Mouse (Mus musculus): ENCODE results near the gene Ttc16.

Ttc16 gene

DNA sequence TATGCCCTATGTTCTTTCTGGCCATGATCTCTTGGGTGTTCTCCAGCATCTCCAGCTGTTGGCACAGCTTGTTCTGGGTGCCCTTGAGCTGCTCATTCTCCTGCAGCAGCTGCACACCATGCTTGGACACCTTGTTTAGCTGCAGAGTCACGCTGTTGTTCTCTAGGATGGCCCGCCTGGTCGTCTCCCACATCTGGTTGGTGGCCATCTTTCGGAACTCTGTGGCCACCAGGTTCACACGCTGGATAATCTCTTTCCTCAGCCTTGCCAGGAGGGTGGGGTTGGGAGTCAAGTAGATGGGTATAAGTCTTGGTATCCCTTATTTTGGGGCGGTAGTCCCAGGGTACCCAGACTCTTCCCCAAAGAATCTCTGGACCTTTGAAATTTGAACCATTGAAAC is 4.3 kb upstream of the Ttc16 start:
- no peak for DNase-seq (ENCODE audit: low spot score)

DNA sequence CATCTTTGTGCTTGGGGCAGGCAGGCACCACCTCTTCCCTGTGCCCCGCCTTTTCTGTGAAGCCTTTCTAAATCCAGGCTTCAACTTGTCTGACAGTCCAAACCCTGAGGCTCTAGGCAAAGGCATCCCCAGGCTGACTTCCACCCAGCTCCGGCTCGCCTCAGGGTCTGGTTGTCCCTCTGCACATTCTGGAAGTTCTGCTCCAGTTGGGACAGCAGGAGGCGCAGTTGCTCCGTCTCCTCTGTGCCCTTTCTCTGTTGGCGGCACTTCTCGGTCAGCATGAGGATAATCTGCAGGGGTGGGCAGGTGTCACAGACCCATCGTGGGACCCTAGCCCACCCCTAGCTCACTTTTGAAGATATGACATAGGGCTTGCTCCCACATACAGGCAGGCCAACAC is 3.7 kb upstream of the Ttc16 start:
- peak; percentile 24 for DNase-seq (ENCODE audit: low spot score)

DNA sequence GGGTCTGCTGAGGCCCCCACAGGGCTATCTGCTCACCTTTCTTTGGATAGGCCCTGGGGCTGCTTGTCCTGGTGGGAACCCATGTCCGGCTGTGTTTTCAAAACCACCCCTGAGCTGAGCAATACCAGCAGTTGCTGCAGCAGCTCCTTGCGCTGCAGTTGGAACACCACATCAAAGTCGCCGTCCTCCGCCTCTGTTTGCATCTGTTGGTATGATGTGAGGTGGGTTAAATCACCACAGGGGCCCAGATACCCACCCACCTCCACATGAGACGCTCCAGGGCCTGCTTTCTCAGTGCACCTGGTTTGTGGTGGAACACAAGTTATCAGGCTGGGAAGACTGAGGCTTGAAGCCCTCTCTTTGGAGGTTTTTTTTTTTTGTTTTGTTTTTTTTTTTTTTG is 2.6 kb upstream of the Ttc16 start:
- peak; percentile 32 for DNase-seq (ENCODE audit: low spot score)

DNA sequence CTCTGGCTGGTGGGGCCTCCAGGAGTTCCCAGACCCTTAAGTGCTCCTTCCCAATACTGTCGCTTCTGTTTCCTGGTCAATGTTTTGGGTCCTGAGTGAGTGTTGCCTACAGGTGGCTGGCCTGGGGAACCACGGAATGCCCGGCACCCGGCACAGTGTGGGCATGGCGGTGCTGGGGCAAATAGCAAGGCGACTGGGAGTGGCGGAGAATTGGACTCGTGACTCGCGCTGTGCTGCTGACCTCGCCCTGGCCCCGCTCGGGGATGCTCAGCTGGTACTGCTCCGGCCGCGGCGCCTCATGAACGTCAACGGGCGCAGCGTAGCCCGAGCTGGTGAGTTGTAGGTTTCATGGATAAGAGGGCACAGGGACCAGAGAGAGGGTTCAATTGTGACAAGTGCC is 759 bp upstream of the Ttc16 start:
- DNase-seq (ENCODE audit: low spot score) = no peak

GRCm38 (mm10) chr2:32772626-32773279 is 2.7 kb downstream of the Ttc16 start:
- no peak for DNase-seq (ENCODE audit: low spot score)

GRCm38 (mm10) chr2:32771886-32772285 is 3.5 kb downstream of the Ttc16 start:
- DNase-seq (ENCODE audit: low spot score) = no peak

DNA sequence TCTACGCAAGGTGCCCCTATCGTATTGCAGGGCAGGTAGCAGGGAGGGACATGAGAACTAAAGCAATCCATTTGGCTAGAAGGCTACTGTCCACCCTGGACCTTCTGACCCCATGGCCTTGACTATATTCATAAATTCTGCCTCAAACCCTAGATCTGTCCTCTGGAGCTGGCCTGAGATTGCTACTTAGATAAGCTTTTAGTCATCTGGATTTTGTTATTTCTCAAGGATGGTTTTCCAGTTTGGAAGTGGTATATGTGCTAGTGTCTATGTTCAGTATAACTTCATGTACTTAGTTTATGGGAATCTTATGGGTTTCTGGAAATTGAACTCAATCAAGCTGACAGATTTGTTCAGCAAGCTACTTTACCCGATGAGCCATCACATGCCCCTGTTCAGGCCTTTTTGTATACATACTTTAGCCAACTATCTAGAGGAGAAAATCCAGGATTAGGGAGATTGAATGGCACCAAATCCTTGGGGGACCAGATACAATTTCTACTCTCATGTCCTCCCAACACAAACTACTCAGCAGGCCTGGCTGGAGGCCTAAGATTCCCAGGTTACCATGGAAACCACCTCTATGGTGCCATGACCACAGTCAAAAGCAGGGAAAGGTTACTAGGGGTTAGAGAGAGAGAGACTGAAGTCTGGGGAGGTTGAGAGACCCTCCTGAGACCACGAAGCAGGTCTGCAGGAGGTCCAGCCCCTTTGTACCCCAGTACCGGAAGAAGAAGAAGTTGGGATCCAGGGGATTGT is 5.9 kb downstream of the Ttc16 start:
- DNase-seq (ENCODE audit: low spot score) = no peak

GRCm38 (mm10) chr2:32768661-32769285 is 6.7 kb downstream of the Ttc16 start:
- no peak for DNase-seq (ENCODE audit: low spot score)

- no peak for DNase-seq (ENCODE audit: low spot score)
These were observed 8.2 kb downstream of the Ttc16 start for GRCm38 (mm10) chr2:32767241-32767640.

GRCm38 (mm10) chr2:32763353-32763752 is 12.1 kb downstream of the Ttc16 start:
- no peak for DNase-seq (ENCODE audit: low spot score)

DNA sequence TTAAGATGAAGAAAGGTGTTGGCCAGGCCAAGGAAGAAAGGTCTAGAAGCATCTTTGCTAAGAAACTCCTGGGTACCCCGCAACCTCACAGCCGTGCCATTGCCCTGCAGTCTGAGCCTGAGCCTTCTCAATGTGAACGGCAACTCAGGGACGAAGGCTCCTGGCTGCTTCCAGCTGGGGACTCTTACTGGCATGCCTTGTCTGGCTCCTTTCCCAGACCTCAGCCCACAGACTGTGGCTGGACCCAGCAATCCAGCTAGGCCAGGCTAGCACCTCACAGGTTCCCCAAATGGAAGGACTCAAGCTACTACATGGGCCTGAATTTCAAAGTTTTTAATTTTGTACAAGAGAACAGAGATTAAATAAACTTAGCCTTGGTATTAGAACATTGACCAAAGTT is 13.6 kb downstream of the Ttc16 start:
- DNase-seq (ENCODE audit: low spot score) = no peak

DNA sequence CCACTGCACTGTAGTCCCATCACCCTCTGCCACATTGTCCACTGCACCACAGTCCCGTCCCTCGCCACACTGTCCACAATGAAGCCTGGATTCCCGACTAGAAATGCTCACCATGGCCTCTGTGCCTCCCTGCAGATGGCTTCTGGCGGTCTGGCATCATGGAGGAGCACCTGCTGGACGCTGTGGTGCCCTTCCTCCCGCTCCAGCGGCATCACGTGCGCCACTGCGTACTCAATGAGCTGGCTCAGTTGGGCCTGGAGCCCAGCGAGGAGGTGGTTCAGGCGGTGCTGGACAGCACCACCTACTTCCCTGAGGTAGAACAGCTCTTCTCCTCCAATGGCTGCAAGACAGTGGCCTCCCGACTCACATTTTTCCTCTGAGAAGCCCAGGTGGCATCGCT is 14.1 kb downstream of the Ttc16 start:
- DNase-seq (ENCODE audit: low spot score) = no peak

DNA sequence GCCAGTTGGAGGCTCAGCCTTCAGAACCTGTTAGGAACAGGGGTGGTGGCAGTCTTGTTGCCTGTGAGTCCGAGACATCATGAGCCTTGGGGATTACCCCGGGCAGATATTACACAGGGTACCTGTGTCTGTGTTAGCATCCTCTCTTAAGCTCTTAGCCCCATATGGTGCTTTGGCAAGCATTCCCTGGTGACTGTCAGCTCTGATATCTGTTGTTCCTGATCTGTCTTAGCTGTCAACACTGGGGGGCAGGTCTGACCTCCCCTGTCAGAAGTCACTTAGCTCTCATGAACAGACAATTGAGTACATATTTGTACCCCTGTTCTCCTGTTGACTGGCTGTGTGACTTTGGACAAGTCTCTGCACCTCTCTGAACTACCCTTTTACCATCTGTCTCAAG is 16.4 kb downstream of the Ttc16 start:
- DNase-seq (ENCODE audit: low spot score) = no peak

DNA sequence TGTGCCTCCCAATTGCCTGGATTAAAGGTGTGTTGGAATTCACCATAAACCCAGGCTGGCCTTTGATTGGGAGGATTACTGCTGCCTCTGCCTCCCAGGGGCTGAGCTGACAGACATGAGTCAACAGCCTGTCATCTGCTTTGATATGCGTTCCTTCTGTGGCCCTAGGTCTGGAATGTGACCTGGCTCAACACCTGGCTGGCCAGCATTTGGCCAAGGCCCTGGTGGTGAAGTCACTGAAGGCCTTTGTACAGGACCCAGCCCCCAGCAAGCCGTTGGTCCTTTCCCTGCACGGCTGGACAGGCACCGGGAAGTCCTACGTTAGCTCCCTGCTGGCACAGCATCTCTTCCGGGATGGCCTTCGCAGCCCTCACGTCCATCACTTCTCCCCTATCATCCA is 16.9 kb downstream of the Ttc16 start:
- no peak for DNase-seq (ENCODE audit: low spot score)

- peak; percentile 98 for DNase-seq (ENCODE audit: low spot score)
These were observed 18.2 kb downstream of the Ttc16 start, which contains the start of gene Tor2a for GRCm38 (mm10) chr2:32757056-32757845. Gene Tor2a, plus strand, starts transcription at chr2:32757234.

- no peak for DNase-seq (ENCODE audit: low spot score)
These were observed 18.8 kb downstream of the Ttc16 start for GRCm38 (mm10) chr2:32756674-32757055.

GRCm38 (mm10) chr2:32752181-32752580 is 23.3 kb downstream of the Ttc16 start:
- no peak for DNase-seq (ENCODE audit: low spot score)

- DNase-seq (ENCODE audit: low spot score) = no peak
These were observed 23.8 kb downstream of the Ttc16 start for GRCm38 (mm10) chr2:32751665-32752033.

DNA sequence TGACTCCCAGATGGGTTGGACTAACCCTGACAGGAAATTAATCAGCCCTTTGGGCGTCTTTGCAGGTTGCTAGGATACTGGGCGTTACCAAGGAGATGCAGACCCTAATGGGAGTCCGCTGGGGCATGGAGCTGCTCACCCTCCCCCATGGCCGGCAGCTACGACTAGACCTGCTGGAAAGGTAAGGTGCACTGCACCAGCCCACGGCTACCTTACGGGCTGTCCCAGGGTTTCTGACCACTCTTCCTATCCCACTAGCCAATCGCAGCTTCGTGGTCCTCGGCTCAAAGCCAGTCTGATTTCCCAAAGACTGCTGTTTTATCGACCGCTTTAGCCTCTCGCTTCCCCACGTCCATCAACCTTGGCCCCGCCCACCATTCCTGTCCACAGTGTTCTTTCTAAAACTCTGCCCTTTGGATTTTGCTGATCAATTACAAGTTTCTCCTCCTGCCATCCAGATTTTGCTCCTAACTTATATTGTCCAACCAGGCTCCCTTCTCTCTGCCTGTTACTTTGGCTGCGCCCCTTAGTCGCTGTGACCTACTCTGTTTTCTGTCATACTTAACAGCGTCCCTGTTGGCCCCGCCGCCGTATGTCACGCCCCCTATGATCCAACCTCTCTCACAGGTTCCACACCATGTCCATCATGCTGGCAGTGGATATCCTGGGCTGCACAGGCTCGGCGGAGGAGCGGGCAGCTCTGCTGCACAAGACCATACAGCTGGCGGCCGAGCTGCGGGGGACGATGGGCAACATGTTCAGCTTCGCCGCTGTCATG is 24.4 kb downstream of the Ttc16 start:
- DNase-seq (ENCODE audit: low spot score) = no peak

DNA sequence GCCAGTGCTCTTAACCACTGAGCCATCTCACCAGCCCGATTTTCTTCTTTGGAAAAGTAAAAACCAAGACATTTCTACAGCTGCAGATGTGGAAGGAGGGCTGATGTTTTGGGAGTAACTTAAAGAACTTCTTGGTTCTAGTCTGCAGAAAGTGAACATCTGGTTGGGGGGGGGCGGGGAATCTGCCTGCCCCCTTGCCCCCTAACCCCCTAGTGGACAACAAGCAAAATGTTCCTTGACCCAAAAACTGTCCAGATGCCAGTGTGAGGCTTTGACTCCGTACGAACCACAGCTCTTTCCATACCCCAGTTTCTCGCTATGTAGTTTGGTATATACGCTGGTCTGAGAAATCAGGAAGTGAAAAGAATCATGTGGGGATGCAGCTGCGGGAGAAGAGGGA is 25.2 kb downstream of the Ttc16 start:
- no peak for DNase-seq (ENCODE audit: low spot score)

DNA sequence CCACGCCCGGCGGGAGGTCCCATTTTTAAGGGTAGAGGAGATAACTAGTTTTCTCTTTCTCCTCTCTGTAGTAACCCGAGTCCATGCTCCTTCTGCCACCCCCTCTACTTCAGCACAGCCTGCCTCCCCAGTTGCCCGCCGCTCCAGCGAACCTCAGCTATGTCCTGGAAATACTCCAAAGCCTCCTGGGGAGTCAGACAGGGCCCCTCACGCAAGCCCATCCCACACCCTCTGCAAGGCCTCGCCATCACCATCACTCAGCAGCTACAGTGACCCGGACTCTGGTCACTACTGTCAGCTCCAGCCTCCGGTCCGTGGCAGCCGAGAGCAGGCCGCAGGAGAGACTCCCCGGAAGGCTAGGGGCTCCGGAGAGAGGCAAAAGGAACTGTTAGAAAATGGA is 26.4 kb downstream of the Ttc16 start:
- DNase-seq (ENCODE audit: low spot score) = no peak
